Mouse (Mus musculus) ES-E14 (cell line): Measurements from ENCODE around the gene Pld5.

Source experiments
- CHD2 ChIP-seq: IDR thresholded peaks from 2 replicates; pipeline ENCODE4 v1.6.1; 2014; ENCODE audit warnings: mild to moderate bottlenecking, low read depth, low read length, inconsistent platforms
- MAFK ChIP-seq: IDR thresholded peaks from 2 replicates; pipeline ENCODE4 v1.6.1; 2014; ENCODE audit warnings: mild to moderate bottlenecking, low read depth, low read length, inconsistent platforms; ENCODE audit not compliant: insufficient read depth

GRCm38 (mm10) chr1:176315063-176315462, 40.0 kb upstream of the Pld5 start:
- no peak for TF ChIP-seq MAFK
- TF ChIP-seq CHD2 = no peak
